Mouse (Mus musculus) embryonic facial prominence, embryonic 13.5 days (tissue): ENCODE data around the gene Abcd2. TPM values are rescaled to one million over a fixed set of nuclear protein-coding genes. Genes with fewer than 3 reads are reported as not detected.

Experiments used
- ATAC-seq: fragments of 200-750 bp; cut with Nextera tagmentation; 2 replicates; pipeline ENCODE4 v1.8.0; 2017; ENCODE audit warnings: low read depth; ENCODE audit not compliant: insufficient number of reproducible peaks, insufficient read depth, low FRiP score, low TSS enrichment
- H3K27ac ChIP-seq: fragments of 300-500 bp; sonication (generic); 2 replicates; pipeline ENCODE4 v1.5.1; 2015; ENCODE audit warnings: moderate library complexity, mild to moderate bottlenecking, inconsistent platforms
- H3K27me3 ChIP-seq: fragments of 300-500 bp; sonication (generic); 2 replicates; pipeline ENCODE4 v1.6.1; 2015; ENCODE audit warnings: mild to moderate bottlenecking, inconsistent platforms
- H3K36me3 ChIP-seq: fragments of 300-500 bp; sonication (generic); 2 replicates; pipeline ENCODE4 v1.6.1; 2015; ENCODE audit warnings: mild to moderate bottlenecking, inconsistent platforms
- H3K4me1 ChIP-seq: fragments of 300-500 bp; sonication (generic); 2 replicates; pipeline ENCODE4 v1.6.1; 2015; ENCODE audit warnings: inconsistent platforms
- H3K4me2 ChIP-seq: fragments of 300-500 bp; sonication (generic); 2 replicates; pipeline ENCODE4 v1.6.1; 2015; ENCODE audit warnings: moderate library complexity, mild to moderate bottlenecking, inconsistent platforms
- H3K4me3 ChIP-seq: fragments of 300-500 bp; sonication (generic); 2 replicates; pipeline ENCODE4 v1.5.1; 2015; ENCODE audit warnings: mild to moderate bottlenecking, inconsistent platforms
- H3K9ac ChIP-seq: fragments of 300-500 bp; sonication (generic); 2 replicates; pipeline ENCODE4 v1.6.1; 2015; ENCODE audit warnings: mild to moderate bottlenecking, inconsistent platforms
- H3K9me3 ChIP-seq: fragments of 300-500 bp; sonication (generic); 2 replicates; pipeline ENCODE4 v1.6.1; 2016; ENCODE audit warnings: inconsistent platforms
- WGBS: fragments of 180-500 bp; shearing (Covaris S2); methylation state at CpG from one replicate; pipeline ENCODE4 v1.1.7; 2015; ENCODE audit warnings: mixed read lengths; 5-methylcytosine and 5-hydroxymethylcytosine counted together
- polyA plus RNA-seq: library from polyadenylated mRNA; unstranded; fragments of >200 nt; fragmentation: Nextera tagmentation; extraction: Ambion mirVana; gene quantifications from 2 replicates; pipeline ENCODE4 v1.2.1, GENCODE M21; 2015

Gene Abcd2
- polyA plus RNA-seq, 1 experiment from 2014 or later, result 2.4 TPM

DNA sequence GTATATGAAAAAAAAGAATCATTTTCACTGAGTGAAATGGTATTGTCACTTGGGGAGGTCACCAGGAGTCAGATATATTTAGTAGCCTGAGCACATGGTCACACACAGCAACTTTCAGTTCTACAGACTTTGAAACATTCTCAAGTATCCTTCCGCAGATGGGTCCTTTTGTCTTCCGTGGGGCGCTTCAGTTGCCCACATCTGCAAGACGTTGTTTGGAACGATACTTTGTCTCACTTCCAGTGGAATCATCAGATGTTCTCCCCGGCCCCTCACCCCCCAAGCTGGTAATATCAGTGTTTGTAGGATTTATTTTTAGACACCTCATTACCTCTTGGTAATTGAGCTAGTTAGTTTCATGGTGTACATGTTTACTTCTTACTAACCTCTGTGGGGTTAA is 5.2 kb downstream of the Abcd2 start:
- H3K4me3 ChIP-seq, result no peak overlapping the region
- no peaks in the 10 kb centered on the region for H3K9me3 ChIP-seq
- H3K9ac ChIP-seq, result no peak overlapping the region
- H3K27me3 ChIP-seq, result peaks cover 3% of the 10 kb centered on the region; the same call in 1 of the 2 replicates
- no peak for ATAC-seq
- H3K4me1 ChIP-seq, result peaks cover 11% of the 10 kb centered on the region
- H3K27ac ChIP-seq, result no peak overlapping the region
- H3K36me3 ChIP-seq, result no peaks in the 10 kb centered on the region
- no peak overlapping the region for H3K4me2 ChIP-seq
- 48% methylated on average over 6 of the region's 6 CpGs for WGBS

GRCm38 (mm10) chr15:91179911-91180622 is 11.5 kb downstream of the Abcd2 start:
- Histone ChIP-seq H3K27me3 (no peaks in the 10 kb centered on the region), H3K4me1 (no peaks in the 10 kb centered on the region), H3K4me2 (no peak overlapping the region), H3K4me3 (no peak overlapping the region), H3K36me3 (no peaks in the 10 kb centered on the region), H3K9ac (no peak overlapping the region), H3K9me3 (no peaks in the 10 kb centered on the region), H3K27ac (no peak overlapping the region)
- WGBS, result 73% methylated on average over 15 of the region's 15 CpGs
- no peak for ATAC-seq

GRCm38 (mm10) chr15:91178656-91179314 is 12.8 kb downstream of the Abcd2 start:
- WGBS, result 68% methylated on average over 9 of the region's 9 CpGs
- ATAC-seq, result no peak
- H3K36me3 ChIP-seq, result no peaks in the 10 kb centered on the region
- no peak overlapping the region for H3K4me2 ChIP-seq
- H3K4me3 ChIP-seq, result no peak overlapping the region
- no peaks in the 10 kb centered on the region for H3K9me3 ChIP-seq
- no peak overlapping the region for H3K27ac ChIP-seq
- H3K9ac ChIP-seq, result no peak overlapping the region
- no peaks in the 10 kb centered on the region for H3K27me3 ChIP-seq
- no peaks in the 10 kb centered on the region for H3K4me1 ChIP-seq

GRCm38 (mm10) chr15:91172193-91172592 is 19.4 kb downstream of the Abcd2 start:
- H3K4me2 ChIP-seq, result peak overlapping the region; percentile 5; the same call in 1 of the 2 replicates
- H3K9me3 ChIP-seq, result no peaks in the 10 kb centered on the region
- H3K4me1 ChIP-seq, result peaks cover 15% of the 10 kb centered on the region
- H3K27me3 ChIP-seq, result no peaks in the 10 kb centered on the region
- WGBS, result 43% methylated on average over 4 of the region's 4 CpGs
- no peak overlapping the region for H3K9ac ChIP-seq
- no peaks in the 10 kb centered on the region for H3K36me3 ChIP-seq
- no peak overlapping the region for H3K4me3 ChIP-seq
- H3K27ac ChIP-seq, result no peak overlapping the region
- no peak for ATAC-seq

DNA sequence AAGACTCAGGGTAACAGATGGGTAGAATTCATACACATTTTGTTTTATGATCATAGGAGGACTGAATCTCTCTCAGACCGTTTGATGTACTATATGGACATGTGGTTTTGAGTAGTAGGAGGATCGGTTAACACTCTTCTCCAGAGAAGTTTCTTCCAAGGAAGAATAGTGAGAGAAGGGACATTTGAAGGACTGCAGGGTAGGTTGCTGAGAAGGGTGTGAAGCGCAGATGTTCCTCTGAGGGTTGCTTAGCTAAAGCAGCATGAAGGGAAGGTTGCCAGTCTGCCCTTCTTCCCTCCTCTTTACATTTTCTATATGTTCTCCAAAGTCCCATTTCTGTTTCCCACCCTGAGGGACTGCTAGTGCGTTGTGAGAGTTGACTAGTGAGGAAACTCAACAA is 20.3 kb downstream of the Abcd2 start:
- Histone ChIP-seq H3K4me2 (no peak overlapping the region), H3K4me3 (no peak overlapping the region), H3K9ac (no peak overlapping the region), H3K27ac (no peak overlapping the region), H3K27me3 (no peaks in the 10 kb centered on the region), H3K4me1 (peaks cover 15% of the 10 kb centered on the region), H3K36me3 (no peaks in the 10 kb centered on the region), H3K9me3 (no peaks in the 10 kb centered on the region)
- ATAC-seq, result no peak
- 49% methylated on average over 4 of the region's 4 CpGs for WGBS

GRCm38 (mm10) chr15:91170602-91171328 is 20.8 kb downstream of the Abcd2 start:
- peaks cover 15% of the 10 kb centered on the region for H3K4me1 ChIP-seq
- no peaks in the 10 kb centered on the region for H3K36me3 ChIP-seq
- whole genome bisulfite sequencing, result 62% methylated on average over 9 of the region's 9 CpGs
- no peaks in the 10 kb centered on the region for H3K9me3 ChIP-seq
- H3K4me3 ChIP-seq, result no peak overlapping the region
- no peak overlapping the region for H3K27ac ChIP-seq
- H3K4me2 ChIP-seq, result no peak overlapping the region
- ATAC-seq, result no peak
- H3K9ac ChIP-seq, result no peak overlapping the region
- no peaks in the 10 kb centered on the region for H3K27me3 ChIP-seq

DNA sequence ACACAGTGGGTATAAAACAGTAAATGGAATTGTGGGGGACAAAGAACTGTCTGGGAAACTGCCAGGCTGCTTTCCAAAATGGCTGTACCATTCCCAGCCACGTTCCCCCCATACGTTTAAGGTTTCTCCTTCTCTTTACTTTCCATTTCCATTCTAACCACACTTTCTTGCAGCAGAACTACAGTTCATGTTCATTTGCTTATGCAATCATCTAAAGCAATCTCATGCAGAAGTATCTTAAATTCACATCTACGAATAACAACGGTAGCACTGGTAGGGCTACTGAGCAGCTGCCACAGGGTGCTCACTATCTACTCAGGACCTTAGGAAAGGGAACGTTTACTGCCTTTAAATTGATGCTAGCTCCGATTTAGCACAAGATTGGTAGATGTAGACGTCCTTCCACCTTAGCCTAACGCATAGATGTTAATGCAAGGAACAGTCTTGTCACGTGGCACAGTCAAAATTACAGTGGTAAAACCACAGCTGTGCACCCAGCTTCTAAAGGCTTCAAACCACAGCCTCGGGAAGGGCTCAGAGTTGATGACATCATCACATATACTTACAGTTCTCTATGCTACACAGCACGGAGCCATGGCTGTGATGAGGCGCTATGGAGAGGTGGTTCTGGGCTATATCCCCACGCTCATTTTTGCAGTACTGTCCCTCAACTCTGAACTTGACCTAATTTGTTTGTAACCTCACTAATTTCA is 23.6 kb downstream of the Abcd2 start:
- peak; percentile 48; the same call in 1 of the 2 replicates for ATAC-seq
- Histone ChIP-seq H3K36me3 (no peaks in the 10 kb centered on the region), H3K4me3 (no peak overlapping the region), H3K27me3 (no peaks in the 10 kb centered on the region), H3K4me1 (peaks cover 15% of the 10 kb centered on the region), H3K4me2 (no peak overlapping the region), H3K9ac (no peak overlapping the region), H3K27ac (no peak overlapping the region), H3K9me3 (no peaks in the 10 kb centered on the region)
- WGBS, result 78% methylated on average over 13 of the region's 13 CpGs

- 4% methylated on average over 5 of the region's 5 CpGs for WGBS
- Histone ChIP-seq H3K9me3 (no peaks in the 10 kb centered on the region), H3K4me2 (no peak overlapping the region), H3K36me3 (no peaks in the 10 kb centered on the region), H3K27ac (no peak overlapping the region), H3K4me1 (no peaks in the 10 kb centered on the region), H3K9ac (no peak overlapping the region), H3K27me3 (no peaks in the 10 kb centered on the region), H3K4me3 (no peak overlapping the region)
- ATAC-seq, result no peak
Measured at GRCm38 (mm10) chr15:91165021-91165420, 26.6 kb downstream of the Abcd2 start.

DNA sequence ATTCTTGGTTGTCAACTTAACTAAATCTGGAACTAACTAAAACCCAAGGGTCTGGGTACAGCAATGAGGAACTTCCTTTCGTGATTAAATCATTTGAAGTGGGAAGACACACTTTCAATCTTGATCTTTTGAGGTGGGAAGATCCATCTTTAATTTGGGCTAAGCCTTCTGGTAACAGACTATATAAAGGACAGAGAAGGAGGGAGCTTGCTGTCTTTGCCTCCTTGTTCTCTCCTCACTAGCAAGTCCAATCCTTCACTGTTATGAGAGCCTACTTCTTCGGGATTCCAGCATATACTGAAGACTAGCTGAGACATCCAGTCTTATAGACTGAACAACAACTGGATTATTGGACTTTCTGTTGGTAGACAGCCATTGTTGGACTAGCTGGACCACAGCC is 28.1 kb downstream of the Abcd2 start:
- Histone ChIP-seq H3K27me3 (no peaks in the 10 kb centered on the region), H3K9me3 (no peaks in the 10 kb centered on the region), H3K27ac (no peak overlapping the region), H3K9ac (no peak overlapping the region), H3K4me1 (no peaks in the 10 kb centered on the region), H3K36me3 (no peaks in the 10 kb centered on the region), H3K4me3 (no peak overlapping the region), H3K4me2 (no peak overlapping the region)
- WGBS, result 81% methylated on average over 2 of the region's 2 CpGs
- no peak for ATAC-seq

DNA sequence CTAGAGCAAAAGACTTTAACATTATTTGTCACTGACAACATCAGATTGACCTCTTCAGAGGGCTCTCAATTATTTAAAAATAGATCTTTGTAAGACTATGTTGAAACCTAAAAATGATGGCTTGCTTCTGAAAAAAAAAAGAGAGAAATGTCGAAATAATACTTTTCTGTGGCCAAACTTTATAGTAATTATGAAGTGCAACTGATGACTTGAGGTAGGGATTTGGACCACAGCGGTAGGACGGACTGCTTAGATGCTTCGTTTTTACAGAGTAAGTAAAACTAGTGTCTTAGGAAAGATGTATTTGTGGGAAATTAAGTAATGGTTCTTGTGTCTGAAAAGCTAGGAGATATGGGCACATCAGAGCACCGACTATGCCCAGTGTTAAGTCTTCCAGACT is 30.4 kb downstream of the Abcd2 start:
- H3K36me3 ChIP-seq, result no peaks in the 10 kb centered on the region
- no peaks in the 10 kb centered on the region for H3K9me3 ChIP-seq
- H3K27me3 ChIP-seq, result no peaks in the 10 kb centered on the region
- H3K4me3 ChIP-seq, result no peak overlapping the region
- WGBS, result 88% methylated on average over 5 of the region's 5 CpGs
- no peak overlapping the region for H3K27ac ChIP-seq
- no peak overlapping the region for H3K9ac ChIP-seq
- no peaks in the 10 kb centered on the region for H3K4me1 ChIP-seq
- no peak for ATAC-seq
- H3K4me2 ChIP-seq, result no peak overlapping the region

DNA sequence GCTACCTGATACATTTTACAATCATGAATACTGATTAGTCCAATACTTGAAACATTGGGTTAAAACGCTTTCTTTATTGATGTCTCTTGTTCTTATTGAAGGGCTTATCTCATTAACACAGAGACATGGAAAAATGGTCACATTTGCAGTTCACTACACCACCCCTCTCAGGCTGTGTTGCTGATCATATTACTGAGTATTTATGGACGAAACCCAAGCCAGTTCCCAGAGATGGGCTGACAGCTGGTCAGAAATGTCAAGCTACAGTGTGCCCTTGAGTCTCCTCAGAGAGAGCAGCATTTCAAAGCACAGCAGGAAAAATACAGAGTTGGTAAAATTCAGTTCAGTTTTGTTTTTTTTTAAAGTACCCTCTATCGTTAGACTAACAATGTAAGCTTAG is 38.3 kb downstream of the Abcd2 start:
- Histone ChIP-seq H3K4me2 (no peak overlapping the region), H3K36me3 (0 out of 2 replicates have a peak, but pooled peaks cover 4% of the 10 kb centered on the region), H3K9ac (no peak overlapping the region), H3K9me3 (no peaks in the 10 kb centered on the region), H3K4me3 (no peak overlapping the region), H3K27me3 (no peaks in the 10 kb centered on the region), H3K27ac (no peak overlapping the region), H3K4me1 (no peaks in the 10 kb centered on the region)
- no peak for ATAC-seq
- 66% methylated on average over 3 of the region's 3 CpGs for WGBS
